Mouse (Mus musculus): ENCODE results near the gene Pcnx3. TPM values are rescaled to one million over a fixed set of nuclear protein-coding genes. Genes with fewer than 3 reads are reported as not detected.
A peak's percentile ranks its signal among the peaks of the same experiment; 100 is the strongest.

Gene Pcnx3
- polyA plus RNA-seq, 1 experiment from 2014 or later = 22.6 TPM

- Histone ChIP-seq H3K27me3 (replicated peaks; ENCODE audit: control insufficient read depth, insufficient read depth, low read length) (no peaks in the 10 kb centered on the region), H3K4me2 (ENCODE audit: low read length) (peak overlapping the region; percentile 57), H3K27ac (ENCODE audit: low read depth, low read length) (peak overlapping the region; percentile 59; the same call in 1 of the 2 replicates), H3K4me3 (ENCODE audit: low read length) (peak overlapping the region; percentile 40), H3K36me3 (ENCODE audit: control insufficient read depth, insufficient read depth, low read length) (peaks cover 24% of the 10 kb centered on the region), H3K9me3 (ENCODE audit: control insufficient read depth, low read length) (no peaks in the 10 kb centered on the region), H3K9ac (ENCODE audit: low read depth, low read length) (peak overlapping the region; percentile 59), H3K4me1 (ENCODE audit: control insufficient read depth, insufficient read depth, low read depth, low read length) (peaks cover 17% of the 10 kb centered on the region)
- ATAC-seq = peak; percentile 83
- 21% methylated on average over 43 of the region's 43 CpGs for WGBS
Observed at GRCm38 (mm10) chr19:5715793-5716688, 27.3 kb upstream of the Pcnx3 start.

- H3K4me2 ChIP-seq (ENCODE audit: low read length) = peak overlapping the region; percentile 31; the same call in 1 of the 2 replicates
- peak overlapping the region; percentile 7; the same call in 1 of the 2 replicates for H3K4me3 ChIP-seq (ENCODE audit: low read length)
- no peaks in the 10 kb centered on the region for H3K9me3 ChIP-seq (ENCODE audit: control insufficient read depth, low read length)
- H3K4me1 ChIP-seq (ENCODE audit: control insufficient read depth, insufficient read depth, low read depth, low read length) = peaks cover 17% of the 10 kb centered on the region
- no peak overlapping the region for H3K9ac ChIP-seq (ENCODE audit: low read depth, low read length)
- H3K27me3 ChIP-seq (replicated peaks; ENCODE audit: control insufficient read depth, insufficient read depth, low read length) = no peaks in the 10 kb centered on the region
- H3K27ac ChIP-seq (ENCODE audit: low read depth, low read length) = no peak overlapping the region; the same call in 1 of the 2 replicates
- WGBS = 34% methylated on average over 2 of the region's 2 CpGs
- ATAC-seq = no peak
- H3K36me3 ChIP-seq (ENCODE audit: control insufficient read depth, insufficient read depth, low read length) = peaks cover 23% of the 10 kb centered on the region
Observed at GRCm38 (mm10) chr19:5713730-5714129, 25.0 kb upstream of the Pcnx3 start.

DNA sequence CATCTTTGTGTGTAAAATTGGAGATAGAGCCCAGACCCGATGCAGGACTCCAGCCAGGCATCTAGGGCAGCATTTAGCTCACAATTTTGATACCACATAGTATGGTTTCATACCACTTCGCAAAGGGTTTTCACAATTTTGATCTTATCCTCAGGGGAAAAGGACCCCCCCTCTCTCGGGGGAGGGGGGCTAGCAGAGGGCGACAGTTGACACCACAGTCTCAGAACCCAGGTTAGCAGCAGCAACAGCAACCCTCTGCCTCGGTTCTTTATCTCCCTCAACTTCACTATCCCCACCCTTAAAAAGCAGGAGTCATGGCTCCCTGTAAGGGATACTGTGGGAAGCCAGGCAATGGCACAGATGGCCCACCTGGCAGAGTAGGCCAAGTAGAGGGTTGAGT lies 24.5 kb upstream of the Pcnx3 start:
- Histone ChIP-seq H3K9me3 (ENCODE audit: control insufficient read depth, low read length) (no peaks in the 10 kb centered on the region), H3K27ac (ENCODE audit: low read depth, low read length) (no peak overlapping the region; the same call in 1 of the 2 replicates), H3K27me3 (replicated peaks; ENCODE audit: control insufficient read depth, insufficient read depth, low read length) (no peaks in the 10 kb centered on the region), H3K4me2 (ENCODE audit: low read length) (peak overlapping the region; percentile 31; the same call in 1 of the 2 replicates), H3K4me1 (ENCODE audit: control insufficient read depth, insufficient read depth, low read depth, low read length) (peaks cover 17% of the 10 kb centered on the region), H3K4me3 (ENCODE audit: low read length) (peak overlapping the region; percentile 7; the same call in 1 of the 2 replicates), H3K36me3 (ENCODE audit: control insufficient read depth, insufficient read depth, low read length) (peaks cover 20% of the 10 kb centered on the region), H3K9ac (ENCODE audit: low read depth, low read length) (no peak overlapping the region)
- ATAC-seq = no peak
- WGBS = 88% methylated on average over 5 of the region's 5 CpGs

- no peak overlapping the region for H3K9ac ChIP-seq (ENCODE audit: low read depth, low read length)
- no peak overlapping the region for H3K27ac ChIP-seq (ENCODE audit: low read depth, low read length)
- no peaks in the 10 kb centered on the region for H3K9me3 ChIP-seq (ENCODE audit: control insufficient read depth, low read length)
- no peak for ATAC-seq
- H3K36me3 ChIP-seq (ENCODE audit: control insufficient read depth, insufficient read depth, low read length) = peaks cover 26% of the 10 kb centered on the region
- peaks cover 17% of the 10 kb centered on the region for H3K4me1 ChIP-seq (ENCODE audit: control insufficient read depth, insufficient read depth, low read depth, low read length)
- WGBS = 95% methylated on average over 14 of the region's 14 CpGs
- H3K27me3 ChIP-seq (replicated peaks; ENCODE audit: control insufficient read depth, insufficient read depth, low read length) = no peaks in the 10 kb centered on the region
- no peak overlapping the region for H3K4me2 ChIP-seq (ENCODE audit: low read length)
- no peak overlapping the region for H3K4me3 ChIP-seq (ENCODE audit: low read length)
Observed at GRCm38 (mm10) chr19:5711907-5712460, 23.3 kb upstream of the Pcnx3 start.

DNA sequence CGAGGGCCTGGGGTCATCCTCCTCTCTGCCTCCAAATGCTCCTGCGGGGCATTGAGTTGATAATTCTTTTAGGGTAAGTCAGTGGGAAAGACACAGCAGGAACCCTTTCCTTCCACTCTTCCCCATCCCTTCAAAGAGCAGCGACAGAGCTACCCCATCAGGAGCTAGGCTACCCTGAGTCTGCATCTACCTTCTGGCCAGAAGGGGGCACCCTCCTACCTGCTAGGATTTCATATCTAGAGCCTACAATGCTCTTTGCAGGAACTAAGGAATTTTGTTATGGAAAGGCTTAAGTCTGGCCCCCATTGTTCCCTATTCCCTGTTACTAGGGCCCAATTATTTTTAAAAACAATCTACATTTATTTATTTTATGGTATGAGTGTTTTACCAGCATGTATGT lies 22.5 kb upstream of the Pcnx3 start:
- H3K27me3 ChIP-seq (replicated peaks; ENCODE audit: control insufficient read depth, insufficient read depth, low read length) = no peaks in the 10 kb centered on the region
- H3K9me3 ChIP-seq (ENCODE audit: control insufficient read depth, low read length) = no peaks in the 10 kb centered on the region
- H3K4me2 ChIP-seq (ENCODE audit: low read length) = no peak overlapping the region
- no peak overlapping the region for H3K27ac ChIP-seq (ENCODE audit: low read depth, low read length)
- H3K4me1 ChIP-seq (ENCODE audit: control insufficient read depth, insufficient read depth, low read depth, low read length) = peaks cover 15% of the 10 kb centered on the region
- no peak overlapping the region for H3K9ac ChIP-seq (ENCODE audit: low read depth, low read length)
- ATAC-seq = no peak
- WGBS = 11% methylated on average over 3 of the region's 3 CpGs
- H3K36me3 ChIP-seq (ENCODE audit: control insufficient read depth, insufficient read depth, low read length) = peaks cover 26% of the 10 kb centered on the region
- no peak overlapping the region for H3K4me3 ChIP-seq (ENCODE audit: low read length)

DNA sequence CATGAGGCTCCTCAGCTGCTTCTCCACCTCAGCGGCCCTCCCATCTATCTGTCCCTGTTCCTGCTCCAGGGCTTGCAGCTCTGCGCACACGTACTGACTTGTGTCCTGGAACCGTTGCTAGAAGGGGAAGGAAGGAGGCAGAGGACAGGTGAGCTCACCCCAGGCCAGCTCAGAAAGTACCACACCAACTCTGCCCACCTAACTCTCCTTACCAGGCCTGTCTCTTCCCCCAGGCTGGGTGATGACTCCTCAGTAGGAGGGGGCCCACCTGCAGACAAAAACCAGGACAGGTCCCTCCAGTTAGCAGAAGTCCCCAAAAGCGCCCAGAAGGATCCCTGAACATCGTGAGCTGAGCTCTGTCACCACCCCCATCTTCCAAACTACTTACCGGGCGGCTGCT lies 21.9 kb upstream of the Pcnx3 start:
- H3K27me3 ChIP-seq (replicated peaks; ENCODE audit: control insufficient read depth, insufficient read depth, low read length) = no peaks in the 10 kb centered on the region
- no peak overlapping the region for H3K27ac ChIP-seq (ENCODE audit: low read depth, low read length)
- WGBS = 81% methylated on average over 8 of the region's 8 CpGs
- H3K9me3 ChIP-seq (ENCODE audit: control insufficient read depth, low read length) = no peaks in the 10 kb centered on the region
- peaks cover 26% of the 10 kb centered on the region for H3K36me3 ChIP-seq (ENCODE audit: control insufficient read depth, insufficient read depth, low read length)
- H3K4me1 ChIP-seq (ENCODE audit: control insufficient read depth, insufficient read depth, low read depth, low read length) = peaks cover 9% of the 10 kb centered on the region; the same call in 1 of the 2 replicates
- H3K4me2 ChIP-seq (ENCODE audit: low read length) = no peak overlapping the region
- H3K9ac ChIP-seq (ENCODE audit: low read depth, low read length) = no peak overlapping the region
- ATAC-seq = no peak
- no peak overlapping the region for H3K4me3 ChIP-seq (ENCODE audit: low read length)

GRCm38 (mm10) chr19:5710068-5710467 lies 21.4 kb upstream of the Pcnx3 start:
- Histone ChIP-seq H3K4me1 (ENCODE audit: control insufficient read depth, insufficient read depth, low read depth, low read length) (peaks cover 8% of the 10 kb centered on the region; the same call in 1 of the 2 replicates), H3K27ac (ENCODE audit: low read depth, low read length) (no peak overlapping the region), H3K36me3 (ENCODE audit: control insufficient read depth, insufficient read depth, low read length) (peaks cover 26% of the 10 kb centered on the region), H3K4me3 (ENCODE audit: low read length) (no peak overlapping the region), H3K9me3 (ENCODE audit: control insufficient read depth, low read length) (no peaks in the 10 kb centered on the region), H3K4me2 (ENCODE audit: low read length) (no peak overlapping the region), H3K27me3 (replicated peaks; ENCODE audit: control insufficient read depth, insufficient read depth, low read length) (no peaks in the 10 kb centered on the region), H3K9ac (ENCODE audit: low read depth, low read length) (no peak overlapping the region)
- no peak for ATAC-seq
- 94% methylated on average over 6 of the region's 6 CpGs for WGBS

DNA sequence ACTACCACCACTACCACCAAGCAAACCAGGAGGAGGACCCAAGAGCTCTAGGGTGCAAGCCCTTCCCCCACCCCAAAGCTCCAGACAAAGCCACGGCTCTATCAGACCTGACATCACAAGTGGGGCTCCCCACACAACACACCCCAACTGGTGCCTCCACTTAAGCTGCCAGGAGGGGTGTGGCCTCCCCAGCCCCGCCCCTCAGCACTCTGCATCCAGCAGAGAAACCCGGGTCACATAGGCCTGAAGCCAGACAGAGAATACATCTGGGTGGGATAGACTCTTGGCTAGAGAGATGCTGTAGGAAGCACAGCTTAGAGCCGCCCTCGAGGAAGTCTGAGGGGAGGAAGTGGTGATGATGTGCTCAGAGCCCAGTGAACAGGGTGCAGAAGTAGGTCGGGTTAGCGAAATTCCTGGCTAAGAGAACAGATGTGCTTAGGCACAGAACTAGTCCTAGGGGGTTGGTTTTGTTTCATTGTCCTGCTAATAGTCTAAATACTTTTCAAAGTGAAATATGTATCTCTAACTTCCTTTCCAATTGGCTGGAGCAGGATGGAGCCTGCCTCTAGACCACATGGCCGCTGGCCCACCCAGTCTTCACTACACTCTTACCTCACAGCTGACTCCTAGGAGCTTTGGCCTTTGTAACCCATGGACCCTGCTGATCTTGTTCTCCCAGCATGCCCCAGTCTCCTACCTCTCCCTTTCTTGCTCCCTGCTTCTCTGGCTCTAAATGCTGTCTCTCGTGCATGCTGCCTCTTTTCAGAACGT lies 16.3 kb upstream of the Pcnx3 start:
- H3K4me2 ChIP-seq (ENCODE audit: low read length) = no peak overlapping the region
- no peaks in the 10 kb centered on the region for H3K27me3 ChIP-seq (replicated peaks; ENCODE audit: control insufficient read depth, insufficient read depth, low read length)
- H3K9me3 ChIP-seq (ENCODE audit: control insufficient read depth, low read length) = no peaks in the 10 kb centered on the region
- peak; percentile 51; the same call in 1 of the 2 replicates for ATAC-seq
- WGBS = 45% methylated on average over 10 of the region's 10 CpGs
- no peaks in the 10 kb centered on the region; the same call in 1 of the 2 replicates for H3K4me1 ChIP-seq (ENCODE audit: control insufficient read depth, insufficient read depth, low read depth, low read length)
- no peak overlapping the region for H3K9ac ChIP-seq (ENCODE audit: low read depth, low read length)
- peaks cover 31% of the 10 kb centered on the region for H3K36me3 ChIP-seq (ENCODE audit: control insufficient read depth, insufficient read depth, low read length)
- peak overlapping the region; percentile 30; the same call in 1 of the 2 replicates for H3K27ac ChIP-seq (ENCODE audit: low read depth, low read length)
- no peak overlapping the region for H3K4me3 ChIP-seq (ENCODE audit: low read length)

Data from hindbrain, embryonic 16.5 days (tissue).